Mouse (Mus musculus) liver, embryonic 14.5 days (tissue): Measurements from ENCODE around the gene Bmpr2. TPM values are rescaled to one million over a fixed set of nuclear protein-coding genes. Genes with fewer than 3 reads are reported as not detected.
A peak's percentile ranks its signal among the peaks of the same experiment; 100 is the strongest.

ENCODE experiments used
- ATAC-seq: fragments of 200-750 bp; cut with Nextera tagmentation; 2 replicates; pipeline ENCODE4 v1.8.0; 2017; ENCODE audit warnings: moderate number of reproducible peaks, mild to moderate bottlenecking, moderate library complexity; ENCODE audit not compliant: insufficient read depth
- DNase-seq, 3 experiments: peaks; one replicate each; pipeline ENCODE4 v3.0.0-alpha.2; 2012 to 2013; ENCODE audit warnings: low read depth in 3 of 3, low spot score in 3 of 3
- H3K27ac ChIP-seq: fragments of 300-500 bp; sonication (generic); 2 replicates; pipeline ENCODE4 v1.5.1; 2014; ENCODE audit warnings: moderate library complexity, mild to moderate bottlenecking, control low read depth, inconsistent platforms
- H3K27me3 ChIP-seq: fragments of 300-500 bp; sonication (generic); 2 replicates; pipeline ENCODE4 v1.6.1; 2014; ENCODE audit warnings: mild to moderate bottlenecking, low read length, moderate library complexity; ENCODE audit not compliant: control insufficient read depth, insufficient read depth
- H3K36me3 ChIP-seq: fragments of 300-500 bp; sonication (generic); replicated peaks from 2 replicates; pipeline ENCODE4 v1.6.1; 2014; ENCODE audit warnings: low read depth; ENCODE audit not compliant: control insufficient read depth, insufficient read depth
- H3K4me1 ChIP-seq, 2 experiments: fragments of 200-500 bp in 1 of 2; fragments of 300-500 bp in 1 of 2; sonication (generic) in 1 of 2; replicated peaks; 2 replicates each; pipeline ENCODE4 v1.6.1; 2012 to 2014; ENCODE audit warnings: antibody characterized with exemption in 1 of 2, inconsistent platforms in 1 of 2, low read length in 1 of 2; ENCODE audit not compliant: control insufficient read depth in 2 of 2, insufficient read depth in 2 of 2
- H3K4me2 ChIP-seq: fragments of 300-500 bp; sonication (generic); 2 replicates; pipeline ENCODE4 v1.6.1; 2014; ENCODE audit warnings: low read depth, mild to moderate bottlenecking, control low read depth, moderate library complexity
- H3K4me3 ChIP-seq, 2 experiments: fragments of 200-500 bp in 1 of 2; fragments of 300-500 bp in 1 of 2; sonication (generic) in 1 of 2; 2 replicates each; pipeline ENCODE4 v1.5.1; 2012 to 2014; ENCODE audit warnings: low read depth in 2 of 2, low read length in 2 of 2, mild to moderate bottlenecking in 2 of 2, control low read depth in 1 of 2, inconsistent platforms in 1 of 2, moderate library complexity in 1 of 2; ENCODE audit not compliant: insufficient read depth in 1 of 2
- H3K9ac ChIP-seq: fragments of 300-500 bp; sonication (generic); replicated peaks from 2 replicates; pipeline ENCODE4 v1.6.1; 2014; ENCODE audit warnings: mild to moderate bottlenecking, control low read depth, moderate library complexity
- H3K9me3 ChIP-seq: fragments of 300-500 bp; sonication (generic); 2 replicates; pipeline ENCODE4 v1.6.1; 2016; ENCODE audit warnings: low read length, mixed read lengths; ENCODE audit not compliant: control insufficient read depth
- CTCF ChIP-seq: IDR thresholded peaks from 2 replicates; pipeline ENCODE4 v1.5.1; 2016; ENCODE audit warnings: antibody characterized with exemption, low read depth, control low read depth
- EP300 ChIP-seq: IDR thresholded peaks from 2 replicates; pipeline ENCODE4 v1.6.1; 2016; ENCODE audit warnings: antibody characterized with exemption, low read depth
- WGBS: fragments of 180-500 bp; shearing (Covaris S2); extraction: QIAGEN DNeasy Blood & Tissue Kit; methylation state at CpG from one replicate; pipeline ENCODE4 v1.1.7; 2014; ENCODE audit not compliant: insufficient replicate concordance; 5-methylcytosine and 5-hydroxymethylcytosine counted together
- polyA plus RNA-seq, 2 experiments: library from polyadenylated mRNA; depleted of rRNA in 1 of 2; stranded (reverse) in 1 of 2; unstranded in 1 of 2; fragments of >200 nt; fragmentation: Nextera tagmentation in 1 of 2; extraction: Ambion mirVana in 1 of 2; gene quantifications; 2 replicates each; pipeline versions ENCODE4 v1.2.1 to v1.2.3; 2012 to 2014

Gene Bmpr2
- polyA plus RNA-seq, 2 experiments, result 1.0 TPM

DNA sequence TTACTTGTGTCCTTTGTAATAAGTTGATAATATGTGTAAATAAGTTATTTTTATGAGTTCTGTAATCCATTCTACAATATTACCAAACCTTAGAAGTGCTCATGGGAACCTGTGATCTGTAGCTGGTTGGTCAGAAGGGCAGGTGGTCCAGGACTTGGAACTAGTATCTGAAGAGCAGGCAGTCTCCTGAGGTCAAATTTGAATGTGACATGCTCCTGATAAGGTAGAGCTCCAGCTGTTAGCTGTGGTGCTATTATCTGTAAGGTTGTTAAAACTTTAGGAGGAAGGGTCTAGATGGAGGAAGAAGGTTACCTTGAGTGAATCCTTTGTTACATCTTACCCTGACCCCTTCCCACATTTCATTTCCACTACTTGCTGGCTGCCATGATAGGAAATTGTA is 154.9 kb downstream of the Bmpr2 start:
- no peak overlapping the region for H3K9ac ChIP-seq
- no peak for DNase-seq
- no peak overlapping the region for H3K4me3 ChIP-seq
- TF ChIP-seq CTCF, result no peak
- peak; percentile 46 for TF ChIP-seq EP300
- H3K9me3 ChIP-seq, result no peaks in the 10 kb centered on the region
- ATAC-seq, result no peak
- H3K4me2 ChIP-seq, result no peak overlapping the region
- peaks cover 26 to 27% of the 10 kb centered on the region in 2 experiments for H3K4me1 ChIP-seq
- no peaks in the 10 kb centered on the region for H3K36me3 ChIP-seq
- no peaks in the 10 kb centered on the region for H3K27me3 ChIP-seq
- H3K27ac ChIP-seq, result no peak overlapping the region

GRCm38 (mm10) chr1:59923201-59923600 is 160.0 kb downstream of the Bmpr2 start:
- no peak overlapping the region for H3K27ac ChIP-seq
- H3K9ac ChIP-seq, result no peak overlapping the region
- DNase-seq, result no peak
- H3K4me2 ChIP-seq, result no peak overlapping the region
- H3K36me3 ChIP-seq, result no peaks in the 10 kb centered on the region
- ATAC-seq, result no peak
- H3K9me3 ChIP-seq, result no peaks in the 10 kb centered on the region
- no peak overlapping the region for H3K4me3 ChIP-seq
- H3K4me1 ChIP-seq, result peaks cover 1 to 3% of the 10 kb centered on the region in 2 experiments; a peak in 3 of 4 replicates
- TF ChIP-seq CTCF (no peak), EP300 (no peak)
- 43% methylated on average over 1 of the region's 1 CpGs for WGBS
- H3K27me3 ChIP-seq, result no peaks in the 10 kb centered on the region

DNA sequence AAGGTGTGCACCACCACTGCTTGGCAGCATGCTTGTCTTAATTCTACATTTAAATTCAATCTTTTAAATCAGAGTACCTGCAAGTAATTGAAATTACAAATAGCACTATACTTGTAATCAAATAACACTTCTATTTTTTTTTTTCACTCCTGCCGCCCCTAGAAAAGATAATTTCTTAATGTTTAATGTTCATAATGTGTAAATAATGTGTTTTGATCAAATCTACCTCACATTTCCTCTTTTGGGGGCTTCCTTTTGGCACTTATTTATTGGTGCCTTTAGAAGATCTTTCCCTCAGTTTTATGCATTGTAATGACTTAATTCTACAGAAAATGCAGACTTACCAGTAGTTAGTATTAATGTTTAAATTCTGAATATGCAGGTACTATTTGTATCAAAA is 160.5 kb downstream of the Bmpr2 start:
- TF ChIP-seq CTCF (no peak), EP300 (no peak)
- Histone ChIP-seq H3K4me3 (no peak overlapping the region), H3K4me1 (no peaks in the 10 kb centered on the region), H3K9ac (no peak overlapping the region), H3K36me3 (no peaks in the 10 kb centered on the region), H3K27me3 (no peaks in the 10 kb centered on the region), H3K4me2 (no peak overlapping the region), H3K9me3 (no peaks in the 10 kb centered on the region), H3K27ac (no peak overlapping the region)
- DNase-seq (no peak), ATAC-seq (no peak)
- 65% methylated on average over 1 of the region's 1 CpGs for WGBS

DNA sequence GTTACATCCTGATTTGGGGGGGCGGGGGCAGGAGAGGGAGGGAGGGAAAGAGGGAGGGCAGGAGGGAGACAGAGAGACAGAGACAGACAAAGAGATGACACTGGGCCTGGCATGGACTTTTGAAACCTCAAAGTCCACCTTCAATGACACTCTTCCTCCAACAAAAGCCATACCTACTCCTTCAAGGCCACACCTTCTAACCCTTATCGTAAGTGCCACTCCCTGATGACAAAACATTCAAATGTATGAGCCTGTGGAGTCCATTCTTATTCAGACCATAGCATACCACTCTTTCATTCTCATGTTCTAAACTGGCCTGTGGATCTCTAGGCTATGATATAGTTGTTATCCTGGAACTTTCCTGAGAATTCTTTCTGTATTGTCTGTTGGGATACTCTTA is 161.2 kb downstream of the Bmpr2 start:
- H3K4me1 ChIP-seq, result no peaks in the 10 kb centered on the region
- H3K4me2 ChIP-seq, result no peak overlapping the region
- no peak for DNase-seq
- no peaks in the 10 kb centered on the region for H3K27me3 ChIP-seq
- no peak for ATAC-seq
- no peaks in the 10 kb centered on the region for H3K36me3 ChIP-seq
- 76% methylated on average over 2 of the region's 2 CpGs for WGBS
- no peak for TF ChIP-seq EP300
- TF ChIP-seq CTCF, result no peak
- H3K9me3 ChIP-seq, result no peaks in the 10 kb centered on the region
- no peak overlapping the region for H3K9ac ChIP-seq
- H3K4me3 ChIP-seq, result no peak overlapping the region
- H3K27ac ChIP-seq, result no peak overlapping the region

- Histone ChIP-seq H3K36me3 (no peaks in the 10 kb centered on the region), H3K9me3 (no peaks in the 10 kb centered on the region), H3K27ac (no peak overlapping the region), H3K4me3 (no peak overlapping the region), H3K27me3 (no peaks in the 10 kb centered on the region), H3K4me2 (no peak overlapping the region), H3K4me1 (no peaks in the 10 kb centered on the region), H3K9ac (no peak overlapping the region)
- no peak for TF ChIP-seq CTCF
- no peak for TF ChIP-seq EP300
- DNase-seq (no peak), ATAC-seq (no peak)
- 87% methylated on average over 3 of the region's 3 CpGs for WGBS
Observed at GRCm38 (mm10) chr1:59926021-59926672, 162.9 kb downstream of the Bmpr2 start.
